Mouse (Mus musculus) lung, adult 18-20 months (tissue): ENCODE measurements around the gene Ccm2l.
A peak's percentile ranks its signal among the peaks of the same experiment; 100 is the strongest.

Experiments used
- DNase-seq, 2 experiments: peaks; one replicate each; pipeline ENCODE4 v3.0.0; 2022; ENCODE audit warnings: mixed read lengths in 2 of 2

The Ccm2l gene

DNA sequence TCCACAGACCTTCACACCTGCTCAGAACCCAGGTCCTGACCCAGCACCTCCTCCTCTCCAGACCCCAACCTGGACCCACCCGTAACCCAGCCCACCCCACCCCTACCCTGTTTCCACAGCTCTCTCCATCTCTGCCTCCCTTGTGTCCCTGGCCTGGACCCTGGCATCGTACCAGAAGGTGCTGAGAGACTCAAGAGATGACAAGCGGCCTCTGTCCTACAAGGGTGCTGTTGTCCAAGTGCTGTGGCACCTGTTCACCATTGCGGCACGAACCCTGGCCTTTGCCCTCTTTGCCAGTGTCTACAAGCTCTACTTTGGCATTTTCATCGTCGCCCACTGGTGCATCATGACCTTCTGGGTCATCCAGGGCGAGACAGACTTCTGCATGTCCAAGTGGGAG lies 11.9 kb upstream of the Ccm2l start:
- DNase-seq, result no peak

DNA sequence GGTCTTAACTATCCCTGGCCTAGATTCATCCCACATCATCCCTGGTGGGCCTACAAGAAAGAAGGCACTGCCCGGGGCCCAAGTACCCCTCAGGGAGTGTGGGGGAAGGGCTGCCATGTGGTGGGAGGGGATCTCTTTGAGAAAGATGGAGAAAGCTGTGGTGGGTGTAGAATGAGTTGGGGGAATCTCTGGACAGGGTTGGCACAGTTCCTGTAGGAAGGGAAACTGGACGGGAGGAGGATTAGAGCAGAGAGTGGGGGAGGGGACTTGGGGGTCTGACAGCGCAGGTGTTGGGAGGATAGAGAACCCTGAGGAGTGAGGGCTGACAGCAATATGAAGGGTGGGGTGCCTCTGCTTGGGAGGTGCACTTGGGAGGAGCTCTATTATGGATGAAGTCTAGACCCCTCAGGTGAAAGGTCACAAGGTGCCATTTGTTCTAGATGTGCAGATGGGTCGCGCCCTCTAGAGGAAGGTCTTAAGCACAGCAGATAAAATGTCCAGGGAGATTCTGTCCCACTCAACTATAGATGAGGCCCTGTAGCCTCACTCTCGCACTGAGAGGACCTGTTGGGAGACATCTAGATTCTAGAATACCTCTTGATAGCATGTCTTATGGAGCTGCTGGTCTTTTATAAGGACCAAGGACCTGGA lies 10.4 kb upstream of the Ccm2l start:
- DNase-seq, result no peak

DNA sequence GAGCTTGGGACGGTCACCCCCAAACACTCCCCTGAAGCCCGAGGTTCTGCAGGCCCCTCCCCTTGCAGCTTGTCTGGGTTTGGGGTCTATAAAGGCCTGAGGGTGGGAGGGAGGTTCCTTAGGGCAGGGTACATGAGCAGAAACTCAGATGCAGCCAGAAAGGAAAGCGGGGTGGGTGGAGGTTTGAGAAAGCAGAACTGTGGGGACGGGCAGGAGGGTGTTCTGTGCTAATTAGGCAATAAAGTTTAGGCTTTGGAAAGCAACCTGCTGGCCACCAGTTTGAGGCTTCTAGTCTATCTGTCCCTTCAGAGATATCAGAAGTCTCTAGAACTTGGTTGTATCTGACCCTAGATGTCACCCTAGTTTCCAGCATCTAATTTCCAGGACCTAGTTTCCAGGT lies 7.4 kb upstream of the Ccm2l start:
- DNase-seq, result no peak

DNA sequence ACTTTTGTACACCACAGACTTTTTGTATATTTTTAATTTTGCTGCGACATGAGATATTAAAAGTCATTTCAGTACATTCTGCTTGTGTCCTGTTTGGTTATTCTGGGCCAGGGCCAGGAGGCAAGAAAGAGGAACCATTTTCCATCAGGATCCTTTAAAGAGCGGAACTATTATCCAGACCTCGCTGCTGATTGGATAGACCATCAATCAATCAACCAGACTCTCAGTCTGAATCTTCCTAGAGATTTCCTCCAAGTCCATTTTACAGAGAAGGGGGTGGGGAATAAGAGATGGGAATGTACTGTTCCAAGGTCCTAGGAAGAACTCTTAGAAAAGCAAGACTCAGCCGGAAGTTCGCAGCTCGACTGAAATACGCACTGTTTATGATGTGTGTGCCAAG lies 5.5 kb upstream of the Ccm2l start:
- no peak for DNase-seq

DNA sequence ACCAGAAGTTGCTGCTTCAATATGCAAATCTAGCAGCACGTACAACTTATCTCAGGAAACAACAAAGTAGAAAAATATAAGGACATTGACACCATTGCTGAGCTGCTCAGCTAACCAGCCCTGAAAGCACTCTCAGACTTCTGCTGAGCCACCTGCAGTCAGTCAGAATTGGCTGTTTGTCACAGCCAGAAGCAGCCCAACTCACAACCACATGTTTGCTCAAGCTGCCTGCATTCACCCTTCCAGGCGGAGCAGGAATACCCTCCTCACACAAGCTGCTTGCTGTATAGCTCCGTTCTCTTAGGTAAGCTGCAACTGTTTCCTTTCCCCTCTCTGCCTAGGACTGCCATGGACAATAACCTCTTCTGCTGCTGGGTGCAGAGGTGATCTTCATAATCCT lies 2.4 kb upstream of the Ccm2l start:
- no peak for DNase-seq

DNA sequence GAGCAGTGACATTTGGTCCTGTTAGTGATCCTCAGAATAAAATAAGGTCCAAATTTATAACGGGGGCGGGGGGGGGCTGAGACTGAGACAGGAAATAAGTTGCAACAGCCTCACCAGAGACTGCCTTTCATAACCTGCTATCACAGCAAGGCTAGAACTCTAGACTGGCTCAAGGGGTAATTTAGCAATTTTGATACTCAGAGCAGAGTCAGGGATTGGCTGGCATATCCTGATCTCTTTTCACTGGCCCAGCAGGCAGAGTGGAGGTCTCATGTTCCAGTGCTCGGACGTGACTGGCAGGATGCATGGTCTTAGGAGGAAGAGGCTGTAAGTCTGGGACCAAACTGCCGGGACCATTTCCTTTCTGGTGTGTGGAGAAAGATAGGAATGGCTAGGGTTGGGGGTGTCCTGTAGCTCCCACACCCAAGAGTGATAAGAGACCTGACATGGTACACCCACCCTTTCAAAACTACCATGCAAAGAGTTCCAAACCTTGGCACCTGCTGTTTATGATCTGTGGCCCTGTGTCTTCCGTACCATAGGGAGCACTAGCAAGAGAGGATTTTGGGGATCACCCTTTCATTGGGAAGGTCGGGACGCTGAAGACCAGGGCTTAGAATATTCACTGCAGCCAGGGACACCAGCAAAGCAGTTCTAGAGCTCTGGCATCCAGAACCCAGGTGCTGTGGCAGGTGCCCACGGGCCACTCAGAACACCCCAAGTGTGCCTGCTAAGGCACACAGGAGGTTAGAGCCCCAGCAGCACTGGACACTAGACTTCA lies 1.4 kb upstream of the Ccm2l start:
- DNase-seq, result peak in 1 of 2 experiments; percentile 41

DNA sequence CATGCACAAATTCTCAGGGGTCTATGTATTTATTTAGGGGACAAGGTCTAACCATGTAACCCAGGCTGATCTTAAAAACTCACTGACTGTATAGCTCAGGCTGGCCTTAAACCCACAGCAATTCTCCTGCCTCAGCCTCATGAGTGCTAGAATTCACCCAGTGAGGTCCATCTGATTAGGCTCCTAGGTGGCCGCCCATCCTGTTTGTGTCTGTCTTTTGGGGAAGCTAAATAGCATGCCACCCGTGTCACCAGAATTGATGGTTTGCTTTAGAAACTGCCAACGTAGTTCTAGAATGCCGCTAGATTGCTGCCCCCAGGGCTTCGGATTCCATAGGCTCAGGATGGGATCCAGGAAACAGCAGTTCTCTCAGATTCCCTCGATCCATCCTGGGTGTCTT lies 1.2 kb downstream of the Ccm2l start:
- peak; percentile 26 to 54 for DNase-seq

DNA sequence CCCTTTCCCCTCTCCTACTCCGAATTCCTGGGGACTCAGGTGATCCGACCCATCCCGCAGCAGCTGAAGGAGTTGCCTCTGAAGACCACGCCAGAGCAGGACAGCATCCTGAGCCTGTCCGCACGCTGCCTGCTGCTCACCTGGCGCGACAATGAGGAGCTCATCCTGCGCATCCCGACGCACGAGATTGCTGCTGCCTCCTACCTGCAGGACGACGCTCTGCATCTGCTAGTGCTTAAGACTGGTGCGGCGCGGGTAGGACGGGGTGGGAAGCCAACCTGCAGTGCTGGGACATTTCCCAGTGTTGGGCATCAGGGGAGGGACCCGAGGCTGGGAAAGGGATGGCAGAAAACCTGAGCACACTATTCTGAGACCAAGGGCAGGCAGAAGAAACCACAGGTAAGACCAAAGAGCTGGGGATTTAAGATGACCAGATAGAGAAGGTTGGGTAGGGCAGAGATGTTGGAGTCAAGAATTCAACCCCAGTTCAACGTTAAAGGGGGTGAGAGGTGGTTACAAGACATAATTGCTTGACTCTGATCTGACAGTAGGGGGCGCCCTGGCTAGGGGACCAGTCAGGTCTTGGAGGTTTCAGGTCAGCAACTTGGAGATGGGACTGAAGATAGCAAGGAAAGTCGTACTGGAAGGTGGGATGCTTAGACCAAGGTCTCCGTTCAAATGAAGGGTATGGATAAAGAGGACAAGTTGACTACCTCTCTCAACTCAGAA lies 5.2 kb downstream of the Ccm2l start:
- peak; percentile 34 to 47 for DNase-seq

DNA sequence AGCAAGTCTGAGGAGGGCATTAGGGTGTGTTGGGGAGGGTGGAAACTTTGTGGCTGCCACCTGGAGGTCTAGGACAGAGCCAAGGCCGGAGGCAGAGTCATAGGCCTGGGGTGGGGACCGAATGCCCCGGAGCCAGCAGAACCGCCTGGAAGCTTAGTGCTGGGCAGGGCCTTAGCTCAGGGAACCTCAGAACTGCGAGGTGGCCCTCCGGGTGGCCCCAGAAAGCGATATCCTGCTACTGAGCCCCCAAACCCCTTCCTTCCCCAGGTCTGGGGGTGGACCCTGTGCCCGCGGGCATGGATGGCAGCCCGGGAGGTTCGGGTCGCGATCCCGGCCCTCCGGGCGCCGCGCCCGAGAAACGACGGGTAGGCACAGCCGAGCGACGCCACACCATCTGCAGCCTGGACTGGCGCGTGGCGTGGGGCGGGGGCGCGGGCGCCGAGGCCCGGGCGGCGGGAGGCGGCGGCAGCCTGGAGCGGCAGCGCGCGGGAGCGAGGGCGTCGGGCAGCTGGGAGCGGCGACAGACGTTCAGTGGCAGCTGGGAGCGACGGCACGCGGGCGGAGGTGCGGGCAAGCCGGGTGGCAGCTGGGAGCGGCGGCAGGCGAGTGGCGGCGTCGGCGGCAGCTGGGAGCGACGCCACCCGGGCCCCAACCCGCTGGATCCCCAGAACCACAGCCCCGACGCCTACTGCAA lies 5.9 kb downstream of the Ccm2l start:
- no peak for DNase-seq

DNA sequence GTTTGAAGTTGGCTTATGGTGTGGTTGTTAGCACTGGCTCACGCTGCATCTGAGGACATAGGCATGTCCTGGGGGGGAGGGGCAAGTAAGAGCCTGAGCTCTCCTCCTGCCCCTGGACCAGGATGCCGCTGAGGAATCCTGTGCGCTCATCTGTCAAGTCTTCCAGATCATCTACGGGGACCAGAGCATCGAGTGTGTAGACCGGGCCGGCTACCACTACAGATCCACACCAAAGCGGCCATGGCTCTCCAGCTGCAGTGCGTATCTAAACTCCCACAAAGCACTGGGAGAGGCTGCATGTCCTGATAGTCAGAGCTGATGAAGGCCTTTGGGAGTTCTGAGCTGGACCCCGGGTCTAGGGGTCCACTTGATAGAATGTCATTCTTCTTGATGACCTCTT lies 8.9 kb downstream of the Ccm2l start:
- no peak for DNase-seq

DNA sequence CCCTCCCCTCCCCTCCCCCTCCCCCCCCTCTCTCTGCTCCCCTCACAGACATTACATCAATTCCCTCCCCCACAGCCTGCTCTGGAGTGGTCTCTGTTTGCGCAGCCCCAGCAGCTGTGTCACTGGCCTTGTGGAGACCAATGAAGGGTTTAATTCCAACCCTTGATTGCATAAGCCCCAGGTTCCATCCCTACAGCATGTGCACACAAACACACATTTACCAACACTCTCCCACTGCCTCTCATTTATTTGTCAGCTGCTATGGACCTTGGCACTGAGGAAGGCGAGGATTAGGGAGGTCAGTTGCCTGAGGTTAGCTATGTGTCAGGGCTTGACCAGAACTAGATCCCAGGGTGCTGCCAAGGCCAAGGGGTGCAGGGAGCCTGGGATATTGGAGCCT lies 10.2 kb downstream of the Ccm2l start:
- DNase-seq, result no peak

DNA sequence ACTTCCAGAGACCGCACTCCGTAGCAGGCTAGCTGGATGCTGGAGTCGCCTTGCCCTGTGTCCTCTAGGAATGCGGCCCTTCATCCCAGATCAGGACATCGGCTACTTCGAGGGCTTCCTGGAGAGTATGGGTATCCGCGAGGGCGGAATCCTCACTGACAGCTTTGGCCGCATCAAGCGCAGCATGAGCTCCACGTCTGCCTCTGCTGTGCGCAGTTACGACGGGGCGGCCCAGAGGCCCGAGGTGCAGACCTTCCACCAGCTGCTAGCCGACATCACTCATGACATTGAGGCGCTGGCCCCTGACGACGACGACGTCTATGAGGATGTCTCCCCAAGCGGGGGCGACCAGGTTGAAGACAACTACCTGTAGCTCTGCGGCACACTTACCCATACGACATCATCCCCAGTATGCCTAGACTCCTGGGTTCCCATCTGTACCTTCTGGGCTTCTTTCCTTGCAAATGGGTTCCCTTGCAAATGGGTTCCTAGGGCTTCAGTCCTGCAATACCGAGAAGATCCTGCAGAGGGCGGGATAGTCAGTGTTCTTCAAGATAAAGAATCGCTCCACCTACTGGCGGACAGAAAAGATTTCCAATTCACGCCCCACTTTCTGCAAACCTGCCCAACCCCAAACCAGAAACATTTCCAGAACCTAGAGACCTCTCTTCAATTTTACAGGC lies 15.2 kb downstream of the Ccm2l start:
- peak; percentile 68 to 83 for DNase-seq

DNA sequence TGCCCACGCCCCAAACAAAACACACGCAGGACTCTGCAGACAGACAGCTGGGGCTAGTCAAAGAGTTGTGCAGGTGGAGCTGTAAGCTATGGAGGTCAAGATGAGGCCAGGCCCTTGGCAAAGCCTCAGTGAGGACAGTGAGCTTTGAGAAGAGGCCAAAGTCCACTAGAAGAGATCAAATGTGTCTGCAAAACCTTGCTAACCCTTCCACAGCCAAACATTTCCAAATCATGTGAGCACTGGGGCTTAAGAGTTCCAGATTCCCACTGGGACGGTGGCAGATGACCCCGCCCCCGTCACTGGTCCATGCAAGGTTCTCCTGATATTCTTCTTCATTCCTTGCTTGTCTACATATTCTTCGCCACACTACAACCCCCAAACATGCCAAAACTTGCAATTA lies 16.1 kb downstream of the Ccm2l start:
- DNase-seq, result no peak

DNA sequence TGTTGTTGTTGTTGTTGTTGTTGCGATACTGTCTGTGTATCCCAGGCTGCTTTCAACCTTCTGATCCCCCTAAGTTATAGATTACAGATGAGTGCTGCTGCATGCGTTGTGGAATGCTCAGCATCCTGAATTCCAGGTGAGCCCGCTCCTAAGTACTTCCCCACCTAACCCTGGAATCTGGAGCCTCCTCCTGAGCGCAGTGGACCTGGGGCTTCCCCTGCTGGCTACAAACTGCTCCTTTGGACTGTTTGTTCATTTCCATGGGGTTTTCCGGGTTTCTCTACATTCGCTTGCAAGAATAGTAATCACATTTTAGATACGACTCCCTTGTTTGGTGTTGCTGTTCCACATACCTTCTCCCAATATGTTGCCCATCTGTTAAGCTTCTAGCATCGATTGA lies 17.5 kb downstream of the Ccm2l start:
- DNase-seq, result peak; percentile 40 to 43

DNA sequence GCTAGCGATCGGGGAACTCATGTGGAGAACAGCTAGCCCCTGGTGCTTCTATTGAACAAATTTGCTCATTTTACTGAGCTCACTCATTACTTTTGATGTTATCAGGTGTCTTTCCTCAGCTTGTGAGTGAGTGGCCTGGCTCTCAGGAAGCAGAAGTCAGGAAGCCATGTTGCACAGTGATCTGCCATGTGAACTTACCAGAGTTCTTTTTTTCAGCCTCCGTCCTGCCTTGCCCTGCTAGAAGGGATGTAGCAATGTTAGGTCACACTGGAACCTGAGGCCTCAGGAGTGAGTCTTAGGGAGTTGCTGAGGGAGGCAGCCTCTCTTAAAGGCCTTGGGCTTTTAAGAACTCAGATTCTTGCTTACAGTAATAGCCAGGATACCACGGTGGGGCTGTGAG lies 18.1 kb downstream of the Ccm2l start:
- no peak for DNase-seq

DNA sequence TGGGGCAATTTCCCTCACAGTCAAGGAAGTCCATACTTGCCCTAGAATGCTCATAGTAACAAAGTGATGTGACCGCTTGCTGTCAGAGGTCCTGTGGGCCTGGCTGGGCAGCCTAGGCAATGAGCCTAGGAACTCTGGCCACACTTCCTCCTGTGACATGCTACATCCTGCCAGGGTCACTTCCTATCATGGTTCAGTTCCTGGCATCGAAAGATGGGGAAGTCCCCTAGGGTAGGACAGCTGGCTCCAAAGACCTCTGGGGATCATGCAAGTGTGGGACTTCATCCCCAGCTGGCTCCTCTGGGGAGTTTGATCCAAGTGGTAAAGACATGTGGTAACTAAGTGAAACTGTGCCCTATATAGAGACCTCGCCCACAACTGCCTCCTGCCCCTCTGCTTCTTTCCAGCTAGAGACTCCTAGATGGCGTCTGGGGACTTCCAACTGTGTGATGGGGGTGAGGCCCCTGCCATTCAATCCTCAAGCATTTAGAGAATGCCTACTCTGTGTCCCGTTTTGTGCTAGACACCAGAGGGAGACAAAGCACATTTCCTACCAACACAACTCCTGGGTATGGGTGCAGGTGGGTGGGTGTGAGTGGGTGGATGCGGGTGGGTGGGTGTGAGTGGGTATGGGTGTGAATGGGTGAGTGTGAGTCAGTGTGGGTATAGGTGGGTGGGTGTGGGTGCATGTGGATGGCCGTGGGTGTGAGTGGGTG lies 18.7 kb downstream of the Ccm2l start:
- peak; percentile 50 to 51 for DNase-seq

DNA sequence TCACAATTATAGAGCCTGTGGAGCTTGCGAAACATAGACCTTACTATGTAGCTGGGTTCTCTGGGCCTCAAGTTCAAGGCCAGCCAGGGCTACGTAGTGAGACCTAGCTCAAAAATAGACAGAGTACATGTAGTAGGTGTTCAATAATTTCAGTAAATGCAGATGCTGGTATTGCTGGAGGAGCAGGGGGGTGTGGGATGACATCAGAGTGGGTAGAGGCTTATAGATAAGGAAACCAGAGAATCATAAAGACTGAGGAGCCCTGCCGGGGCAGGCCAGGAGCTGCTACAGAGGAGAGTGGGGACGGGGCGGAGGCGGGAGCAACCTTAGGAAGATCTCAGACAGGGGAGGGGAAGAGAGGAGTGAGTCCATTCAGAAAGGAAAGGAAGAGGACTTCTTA lies 19.8 kb downstream of the Ccm2l start:
- DNase-seq, result no peak

DNA sequence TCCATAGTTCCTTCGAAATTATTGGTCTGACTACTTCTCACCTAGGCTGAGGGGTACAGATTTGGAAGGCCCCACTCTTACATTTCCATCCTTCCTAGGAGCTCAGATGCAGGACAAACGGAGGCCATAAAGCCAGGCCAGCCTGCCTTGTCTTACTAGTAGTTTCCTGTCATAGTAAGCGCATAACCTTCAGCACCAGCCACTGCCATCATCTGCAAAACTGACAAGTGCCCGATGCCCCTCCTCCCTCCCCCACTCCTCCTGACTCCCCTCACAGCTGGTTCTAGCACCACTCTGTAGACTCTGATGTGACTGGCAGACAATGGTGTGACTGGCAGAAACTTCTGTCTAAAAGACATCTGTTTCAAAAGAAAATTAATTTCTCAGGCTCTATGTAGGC lies 20.4 kb downstream of the Ccm2l start:
- no peak for DNase-seq

DNA sequence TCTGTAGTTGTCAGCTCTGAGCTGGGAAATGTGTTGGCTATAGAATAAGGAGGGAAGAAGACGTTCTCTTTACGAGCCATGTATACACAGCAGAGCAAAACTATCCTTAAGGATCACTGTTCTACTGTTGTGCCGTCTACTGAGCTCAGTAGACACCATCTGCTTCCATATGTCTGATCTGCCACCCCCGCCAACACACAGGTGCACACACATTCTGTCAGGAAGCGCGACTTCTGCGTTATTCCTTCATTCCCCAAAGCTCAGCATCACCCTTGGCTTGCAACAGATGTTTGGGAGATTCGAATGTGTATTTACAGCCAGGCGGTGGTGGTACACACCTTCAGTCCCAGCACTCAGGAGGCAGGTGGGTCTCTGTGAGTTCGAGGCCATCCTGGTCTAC lies 21.3 kb downstream of the Ccm2l start:
- no peak for DNase-seq

DNA sequence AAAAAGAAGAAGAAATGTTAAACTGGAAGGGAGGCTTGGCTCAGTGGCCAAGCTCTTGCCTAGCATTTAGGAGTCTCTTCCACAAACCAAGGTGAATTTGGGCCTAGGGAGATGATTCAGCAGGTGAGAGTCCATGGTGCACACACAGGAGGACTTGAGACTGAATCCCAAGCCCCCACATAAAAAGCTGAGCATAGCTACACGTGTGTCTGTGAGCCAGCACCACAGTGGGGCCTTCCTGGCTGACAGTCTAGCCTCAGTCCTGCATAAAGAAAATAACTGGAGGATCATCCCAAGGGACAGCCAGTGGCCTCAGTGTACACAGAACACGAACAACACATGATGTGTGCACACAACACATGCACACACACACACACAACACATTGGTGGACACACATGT lies 23.6 kb downstream of the Ccm2l start:
- DNase-seq, result no peak

DNA sequence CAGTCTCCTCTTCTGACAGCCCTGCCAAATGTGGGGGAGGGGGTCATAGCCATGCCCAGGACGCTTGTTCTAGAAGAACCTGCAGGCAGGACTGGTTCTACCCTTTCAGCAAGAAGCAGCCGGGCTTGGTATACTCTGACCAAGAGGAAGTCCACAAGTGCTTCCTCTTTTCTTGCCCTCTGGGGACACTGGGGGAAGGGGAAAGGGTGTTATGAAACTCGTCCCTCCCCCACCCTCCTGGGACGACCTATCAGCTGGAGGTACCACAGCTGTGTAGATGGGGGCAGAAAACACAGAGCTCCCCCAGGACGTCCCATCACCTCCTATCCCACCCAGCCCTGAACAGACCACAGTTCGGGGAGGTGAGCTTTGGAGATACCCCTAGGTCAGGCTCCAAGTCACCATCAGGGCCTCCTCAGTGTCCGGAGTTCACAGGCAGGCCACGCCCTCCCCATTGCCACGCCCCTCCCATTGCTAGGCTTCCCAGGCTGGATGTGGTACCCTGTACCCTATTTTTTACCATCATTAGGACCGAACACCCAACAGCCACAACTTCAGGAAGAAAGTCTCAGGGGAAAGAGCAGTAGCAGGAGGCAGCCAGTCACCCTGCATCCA lies 24.9 kb downstream of the Ccm2l start:
- DNase-seq, result peak; percentile 79 to 81
